7 mouse cellular contexts compared by ENCODE assay signal in the genomic region with DNA sequence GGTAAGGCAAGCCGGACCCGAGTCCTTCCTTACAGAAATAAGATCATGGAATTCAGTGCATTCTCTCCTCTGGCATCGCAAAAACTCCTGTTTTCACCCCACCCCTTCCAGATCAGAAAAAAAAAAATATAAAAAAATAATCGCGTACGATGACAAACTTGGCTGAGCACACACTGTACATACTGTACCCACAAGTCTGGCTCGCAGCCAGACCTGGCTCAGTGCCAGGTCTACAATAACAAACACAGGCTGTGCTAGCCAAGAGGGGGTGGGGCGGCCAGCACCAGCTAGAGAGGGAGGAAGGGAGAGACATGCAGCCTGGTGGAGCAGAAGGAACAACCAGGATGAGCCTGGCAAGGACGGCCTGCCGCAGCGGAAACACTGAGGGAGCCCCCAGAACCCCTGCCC.
DNase-seq lines count a peak whose midpoint lies in the region; ATAC-seq lines count a peak whose summit lies in the region.

No protein-coding gene starts in this region.

- peaks cover 33% of the 10 kb centered on the region for H3K27me3 ChIP-seq in embryonic facial prominence, embryonic 13.5 days
- no peaks in the 10 kb centered on the region for H3K27me3 ChIP-seq in limb, embryonic 11.5 days (ENCODE audit: control insufficient read depth, insufficient read depth, low read length)
- no peaks in the 10 kb centered on the region for H3K27me3 ChIP-seq in midbrain, embryonic 14.5 days (ENCODE audit: control insufficient read depth, insufficient read depth, low read length)

- H3K4me2 ChIP-seq in embryonic facial prominence, embryonic 13.5 days, result peak overlapping the region; percentile 46
- peak overlapping the region; percentile 24 for H3K4me2 ChIP-seq in limb, embryonic 11.5 days (ENCODE audit: low read depth, severe bottlenecking)
- H3K4me2 ChIP-seq in midbrain, embryonic 14.5 days (ENCODE audit: low read length), result peak overlapping the region; percentile 27; the same call in 1 of the 2 replicates

- H3K27ac ChIP-seq in embryonic facial prominence, embryonic 13.5 days, result peak overlapping the region; percentile 71
- no peak overlapping the region for H3K27ac ChIP-seq in limb, embryonic 11.5 days (replicated peaks; ENCODE audit: low read depth, low read length)
- peak overlapping the region; percentile 80 for H3K27ac ChIP-seq in midbrain, embryonic 14.5 days (replicated peaks; ENCODE audit: low read depth, low read length)

- WGBS in embryonic facial prominence, embryonic 13.5 days, result 4% methylated on average over 11 of the region's 11 CpGs
- WGBS in limb, embryonic 11.5 days, result 65% methylated on average over 11 of the region's 11 CpGs
- 36% methylated on average over 11 of the region's 11 CpGs for WGBS in midbrain, embryonic 14.5 days

- no peaks in the 10 kb centered on the region for H3K9me3 ChIP-seq in embryonic facial prominence, embryonic 13.5 days
- H3K9me3 ChIP-seq in limb, embryonic 11.5 days (ENCODE audit: control insufficient read depth, low read length), result no peaks in the 10 kb centered on the region
- H3K9me3 ChIP-seq in midbrain, embryonic 14.5 days (ENCODE audit: control insufficient read depth, low read length), result no peaks in the 10 kb centered on the region

- peaks cover 68% of the 10 kb centered on the region for H3K4me1 ChIP-seq in embryonic facial prominence, embryonic 13.5 days
- H3K4me1 ChIP-seq in limb, embryonic 11.5 days (ENCODE audit: control insufficient read depth, insufficient read depth, low read length), result peaks cover 27% of the 10 kb centered on the region
- H3K4me1 ChIP-seq in midbrain, embryonic 14.5 days (ENCODE audit: control insufficient read depth, insufficient read depth, low read length), result peaks cover 52% of the 10 kb centered on the region

- no peak overlapping the region for H3K4me3 ChIP-seq in embryonic facial prominence, embryonic 13.5 days
- no peak overlapping the region for H3K4me3 ChIP-seq in limb, embryonic 11.5 days (ENCODE audit: low read depth, low read length)
- H3K4me3 ChIP-seq in midbrain, embryonic 14.5 days (replicated peaks; ENCODE audit: low read depth, low read length), result no peak overlapping the region

- H3K9ac ChIP-seq in embryonic facial prominence, embryonic 13.5 days, result peak overlapping the region; percentile 44; the same call in 1 of the 2 replicates
- 0 out of 2 replicates have a peak overlapping the region, but pooled peaks have one; percentile 7 for H3K9ac ChIP-seq in limb, embryonic 11.5 days (ENCODE audit: low read length)
- no peak overlapping the region for H3K9ac ChIP-seq in midbrain, embryonic 14.5 days (replicated peaks; ENCODE audit: low read length)

- H3K36me3 ChIP-seq in embryonic facial prominence, embryonic 13.5 days, result no peaks in the 10 kb centered on the region
- H3K36me3 ChIP-seq in limb, embryonic 11.5 days (ENCODE audit: control insufficient read depth, insufficient read depth, low read length), result no peaks in the 10 kb centered on the region
- H3K36me3 ChIP-seq in midbrain, embryonic 14.5 days (ENCODE audit: control insufficient read depth, insufficient read depth, low read length), result no peaks in the 10 kb centered on the region

- peak; percentile 90 for ATAC-seq in embryonic facial prominence, embryonic 13.5 days (ENCODE audit: insufficient number of reproducible peaks, insufficient read depth, low FRiP score, low TSS enrichment, low read depth)
- ATAC-seq in limb, embryonic 11.5 days (ENCODE audit: insufficient number of reproducible peaks, low FRiP score, low TSS enrichment, low read depth), result peak; percentile 87
- ATAC-seq in midbrain, embryonic 14.5 days (ENCODE audit: low FRiP score, low TSS enrichment), result peak; percentile 84

- DNase-seq in adrenal gland, postnatal 25 days, result peak; percentile 96
- DNase-seq in heart, adult 8-10 months (ENCODE audit: low spot score), result peak; percentile 97
- peak; percentile 95 to 98 for DNase-seq in kidney, adult 8-10 months
- DNase-seq in limb, embryonic 11.5 days (ENCODE audit: low spot score), result peak; percentile 80
- peak; percentile 94 for DNase-seq in midbrain, embryonic 14.5 days
- peak; percentile 4 for DNase-seq in spleen, adult 12 weeks (ENCODE audit: low spot score)

Comparison
In these comparisons a context has a peak if more than half of its experiments do, and no peak if none do; other contexts are left out.
1. DNase-seq: peak in every context shown above with its lines; median percentile 97 in heart, adult 8-10 months; 96 in kidney, adult 8-10 months; 96 in adrenal gland, postnatal 25 days; 94 in midbrain, embryonic 14.5 days; 80 in limb, embryonic 11.5 days; 4 in spleen, adult 12 weeks.